Mouse (Mus musculus) right cerebral cortex, adult 2 months (tissue): ENCODE data around the gene Tmem107.
"Not testable (repeated sequence)": the region's sequence is repeated elsewhere in the genome, so short reads cannot be mapped to it uniquely, and the experiment has no call there.

Source experiments
- DNase-seq, 2 experiments: peaks; one replicate each; pipeline ENCODE4 v3.0.0; 2021 to 2022; ENCODE audit warnings: low spot score in 2 of 2

Tmem107 gene

GRCm38 (mm10) chr11:69092386-69092751, 21.8 kb downstream of the Tmem107 start:
- peak; percentile 86 to 90 for DNase-seq

- DNase-seq = no peak
Observed at GRCm38 (mm10) chr11:69092871-69093270, 22.3 kb downstream of the Tmem107 start.

GRCm38 (mm10) chr11:69093856-69094255, 23.2 kb downstream of the Tmem107 start:
- not testable (repeated sequence) for DNase-seq

- DNase-seq = peak; percentile 100
Observed at GRCm38 (mm10) chr11:69094697-69095429, 24.3 kb downstream of the Tmem107 start, which contains the start of gene Per1. TSS of gene Per1 (plus strand) at chr11:69095217.

GRCm38 (mm10) chr11:69095511-69096231, 25.1 kb downstream of the Tmem107 start:
- no peak for DNase-seq

- no peak for DNase-seq
Observed at GRCm38 (mm10) chr11:69096360-69096986, 25.9 kb downstream of the Tmem107 start.

GRCm38 (mm10) chr11:69096987-69097900, 26.6 kb downstream of the Tmem107 start:
- DNase-seq = peak; percentile 96 to 97

- DNase-seq = peak in 1 of 2 experiments; percentile 56
Observed at GRCm38 (mm10) chr11:69098039-69098761, 27.6 kb downstream of the Tmem107 start.

- peak; percentile 95 to 97 for DNase-seq
Observed at GRCm38 (mm10) chr11:69098762-69099091, 28.1 kb downstream of the Tmem107 start.

GRCm38 (mm10) chr11:69099177-69099914, 28.7 kb downstream of the Tmem107 start:
- peak; percentile 59 to 65 for DNase-seq

- DNase-seq = peak; percentile 92 to 94
Observed at GRCm38 (mm10) chr11:69099915-69100345, 29.3 kb downstream of the Tmem107 start.

- no peak for DNase-seq
Observed at GRCm38 (mm10) chr11:69100639-69101360, 30.2 kb downstream of the Tmem107 start.

GRCm38 (mm10) chr11:69101604-69102402, 31.2 kb downstream of the Tmem107 start:
- no peak for DNase-seq

GRCm38 (mm10) chr11:69102403-69102725, 31.8 kb downstream of the Tmem107 start:
- peak in 1 of 2 experiments; percentile 35 for DNase-seq

- DNase-seq = no peak
Observed at GRCm38 (mm10) chr11:69103121-69103520, 32.5 kb downstream of the Tmem107 start.

GRCm38 (mm10) chr11:69103531-69104435, 33.2 kb downstream of the Tmem107 start:
- no peak for DNase-seq

- no peak for DNase-seq
Observed at GRCm38 (mm10) chr11:69104487-69104886, 33.9 kb downstream of the Tmem107 start.

- DNase-seq = no peak
Observed at GRCm38 (mm10) chr11:69105227-69105626, 34.6 kb downstream of the Tmem107 start.
